Mouse (Mus musculus): ENCODE data around the gene Mesp1.
A peak's percentile ranks its signal among the peaks of the same experiment; 100 is the strongest.
"Not testable (repeated sequence)": the region's sequence is repeated elsewhere in the genome, so short reads cannot be mapped to it uniquely, and the experiment has no call there.

Mesp1 gene

DNA sequence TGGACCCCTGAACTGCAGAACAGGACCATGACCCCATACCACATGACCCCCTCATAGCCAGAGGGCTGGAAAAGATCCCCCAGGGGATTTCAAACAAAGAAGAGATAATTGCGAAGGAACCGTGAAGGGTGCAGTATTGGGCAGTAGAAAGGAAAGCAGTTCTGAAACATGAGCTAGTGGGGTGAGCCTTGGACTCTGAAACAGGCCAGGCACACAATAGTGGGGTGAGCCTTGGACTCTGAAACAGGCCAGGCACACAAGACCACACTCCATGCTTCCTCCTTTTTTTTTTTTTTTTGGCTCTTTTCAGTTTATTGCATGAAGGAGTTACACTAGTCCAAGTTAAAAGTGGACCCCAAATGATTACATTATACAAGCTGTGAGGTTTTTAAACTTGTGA, 3.8 kb downstream of the Mesp1 start:
- DNase-seq (ENCODE audit: low spot score) = not testable (repeated sequence)

DNA sequence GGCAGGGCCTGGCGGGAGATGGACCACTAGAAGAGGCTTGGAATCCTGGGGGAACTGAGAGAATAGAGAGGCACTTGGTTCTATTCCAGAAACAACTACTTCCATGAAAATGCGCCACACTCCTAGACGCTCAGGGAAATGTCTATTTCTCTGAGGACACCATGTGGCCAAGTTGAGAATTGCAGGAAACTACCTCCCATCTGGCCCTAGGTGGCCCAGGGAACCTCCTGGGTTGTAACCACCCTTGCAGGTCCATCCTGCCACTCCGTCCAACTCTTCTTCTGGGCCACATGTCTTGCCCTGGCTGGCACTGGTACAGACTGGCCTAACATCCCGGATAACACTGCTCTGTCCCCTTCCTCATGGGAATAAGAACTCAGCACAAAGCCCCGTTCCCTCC, 7.3 kb downstream of the Mesp1 start:
- DNase-seq (ENCODE audit: low spot score) = peak; percentile 40

DNA sequence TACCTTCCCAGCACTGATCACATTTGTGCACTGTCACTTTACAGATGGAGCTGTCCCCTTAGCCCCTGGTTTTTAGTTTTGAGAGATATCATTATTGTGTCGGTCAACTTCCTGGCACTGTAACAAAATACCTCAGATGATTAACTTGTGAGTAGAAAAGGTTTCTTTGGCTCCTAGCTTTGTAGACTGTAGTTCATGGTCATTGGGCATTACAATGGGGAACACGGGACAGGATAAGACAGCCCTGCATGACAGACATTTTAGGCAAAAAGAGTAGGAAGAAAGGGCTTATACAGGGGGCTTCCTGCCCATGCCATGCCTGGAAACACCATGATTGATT, 11.1 kb downstream of the Mesp1 start:
- no peak for DNase-seq (ENCODE audit: low spot score)

DNA sequence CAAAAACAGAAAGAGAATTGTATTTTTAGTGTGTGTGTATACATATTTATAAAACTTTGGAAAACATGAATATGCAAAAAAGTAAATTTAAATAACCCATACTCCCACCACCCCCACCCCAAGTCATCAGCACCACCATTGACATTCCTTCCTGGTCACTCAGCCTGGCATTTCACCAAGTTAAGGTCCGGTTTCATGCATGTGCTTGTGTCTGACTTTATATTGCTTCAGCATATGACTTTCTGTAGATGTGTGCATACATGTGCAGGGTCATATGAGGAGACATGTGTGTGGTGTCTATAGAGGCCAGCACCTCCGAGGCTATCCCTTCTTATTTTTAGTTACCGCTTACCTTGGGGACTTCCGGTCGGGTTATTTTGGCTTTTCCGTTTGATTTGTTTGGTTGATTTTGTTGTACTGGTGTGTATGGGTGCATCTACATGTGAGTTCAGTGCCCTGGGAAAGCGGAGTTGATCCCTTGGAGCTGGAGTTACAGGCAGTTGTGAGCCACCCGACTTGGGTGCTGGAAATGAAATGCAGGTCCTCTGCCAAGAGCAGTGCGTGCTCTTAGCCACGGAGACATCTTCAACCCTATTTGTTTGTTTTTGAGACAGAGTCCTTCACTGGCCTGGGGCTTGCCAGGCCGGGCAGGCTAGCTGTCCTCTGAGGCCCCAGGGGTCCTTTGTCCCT, 11.6 kb downstream of the Mesp1 start:
- no peak for DNase-seq (ENCODE audit: low spot score)

DNA sequence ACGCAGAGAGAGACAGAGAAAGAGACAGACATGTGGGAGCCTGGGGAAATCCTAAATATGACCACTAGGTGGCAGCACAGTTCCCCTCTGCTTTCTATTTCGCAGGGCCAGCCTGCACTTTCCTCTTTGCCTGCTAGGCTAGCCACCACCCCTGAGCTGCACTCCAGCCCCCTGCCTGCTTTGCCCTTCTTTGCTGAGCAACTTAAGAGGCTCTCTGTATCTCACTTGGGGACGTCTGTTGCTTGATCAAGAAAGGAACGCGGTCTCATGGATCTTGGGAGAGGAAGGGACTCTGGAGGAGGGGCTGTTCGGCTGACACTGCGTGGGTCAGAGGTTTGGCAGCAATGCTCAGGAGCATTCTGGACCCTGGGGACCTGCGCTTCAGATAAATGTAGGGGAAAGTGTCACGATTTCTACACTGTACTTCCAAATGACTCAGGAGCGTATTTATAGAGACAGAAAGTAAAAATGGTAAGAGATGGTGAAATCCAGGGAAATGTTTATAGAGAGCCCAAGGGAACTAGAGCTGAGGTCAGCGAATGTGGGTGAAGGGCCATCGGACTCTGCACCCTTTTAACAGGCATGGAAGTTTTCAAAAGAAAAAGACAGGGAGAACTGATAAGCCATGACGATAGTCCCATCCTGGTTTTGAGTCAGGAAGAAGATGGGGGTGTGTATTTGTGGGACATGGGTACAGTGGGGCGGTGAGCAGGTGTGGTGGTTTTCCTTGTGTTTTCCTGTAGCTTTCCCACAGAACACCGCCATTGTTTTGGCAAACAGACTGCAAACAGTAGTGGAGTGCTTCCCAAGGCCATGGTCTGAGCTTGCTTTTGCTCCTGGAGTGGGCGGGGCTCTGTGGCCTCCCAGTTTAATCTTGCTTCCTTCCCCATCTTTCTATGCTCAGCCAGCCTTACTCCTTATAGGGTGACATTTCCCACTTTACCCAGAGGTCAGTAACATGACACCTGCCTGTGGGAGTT, 12.7 kb downstream of the Mesp1 start:
- DNase-seq (ENCODE audit: low spot score) = peak; percentile 69

DNA sequence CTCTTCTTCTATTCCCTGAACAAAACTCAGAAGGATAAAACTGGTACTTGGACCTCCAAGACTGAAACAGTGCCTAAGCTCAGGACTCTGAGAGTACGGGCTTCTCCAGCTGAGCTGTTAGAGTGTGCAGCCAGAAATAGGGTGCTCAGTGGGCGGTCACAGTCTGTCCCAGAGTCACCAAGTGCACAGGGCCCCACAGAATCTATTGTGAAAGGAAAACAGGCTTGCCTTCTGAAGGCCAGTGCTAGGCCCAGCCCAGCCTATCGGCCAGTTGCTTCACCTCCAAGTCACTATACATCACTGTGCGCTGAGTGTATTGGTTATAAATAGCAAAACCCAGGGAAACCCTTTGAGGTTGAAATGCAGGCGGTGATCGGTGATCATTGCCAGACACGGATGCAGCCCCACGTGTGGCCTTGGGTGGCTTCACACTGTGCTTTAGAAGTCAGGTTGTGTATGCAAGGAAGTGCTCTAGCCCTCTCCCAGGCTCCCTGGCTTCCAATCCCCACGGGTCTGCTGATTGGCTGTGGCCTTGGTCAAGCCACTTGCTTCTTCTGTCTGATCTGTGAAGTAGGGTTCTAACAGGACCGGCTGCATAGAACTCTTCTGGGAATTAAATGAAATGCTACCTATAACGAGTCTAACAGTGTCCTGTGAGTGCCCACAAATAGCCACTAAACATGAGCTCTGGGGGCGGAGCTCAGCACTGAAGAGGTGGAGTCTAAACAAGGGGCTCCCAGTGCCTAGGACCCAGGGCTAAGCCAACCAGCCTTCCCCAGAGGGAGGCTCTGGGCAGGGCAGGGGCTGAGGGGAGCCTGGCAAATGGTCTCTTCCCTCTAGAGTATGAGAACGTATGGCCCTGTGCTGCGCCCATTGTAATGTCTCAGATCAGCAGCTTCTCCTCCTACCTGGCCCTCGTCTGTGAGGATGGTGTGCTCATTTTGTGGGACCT, 21.8 kb downstream of the Mesp1 start:
- no peak for DNase-seq (ENCODE audit: low spot score)

DNA sequence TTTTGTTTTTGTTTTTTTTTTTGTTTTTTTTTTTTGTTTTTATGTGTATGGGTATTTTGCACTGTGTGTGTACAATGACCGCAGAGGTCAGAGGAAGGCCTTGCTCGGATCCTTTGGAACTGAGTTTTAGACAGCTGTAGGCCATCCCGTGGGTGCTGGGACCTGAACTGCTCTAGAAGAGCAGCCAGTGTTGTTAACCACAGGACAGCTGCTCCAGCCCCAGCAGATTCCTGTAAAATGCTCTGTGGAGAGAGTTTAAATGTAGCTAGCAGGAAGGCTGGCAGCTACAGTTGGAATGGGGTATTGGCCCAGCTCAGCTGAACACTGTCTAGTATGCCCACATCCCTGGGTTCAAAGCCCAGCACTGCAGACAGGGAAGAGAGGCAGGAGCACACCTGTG, 23.9 kb downstream of the Mesp1 start:
- DNase-seq (ENCODE audit: low spot score) = no peak

DNA sequence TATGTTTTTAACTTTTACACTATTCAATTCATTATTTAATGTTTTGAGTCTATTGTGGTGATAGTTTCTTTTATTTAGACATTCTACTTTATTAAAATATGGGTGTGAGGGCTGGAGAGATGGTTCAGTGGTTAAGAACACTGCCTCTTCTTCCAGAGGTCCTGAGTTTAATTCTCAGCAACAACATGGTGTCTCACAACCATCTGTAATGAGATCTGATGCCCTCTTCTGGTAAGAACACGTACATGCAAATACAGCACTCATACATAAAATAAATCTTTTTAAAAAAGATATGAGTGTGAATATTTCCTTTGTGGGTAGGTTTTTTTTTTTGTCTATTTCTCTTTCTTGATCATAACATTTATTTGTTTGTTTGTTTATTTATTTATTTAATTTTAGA, 27.6 kb downstream of the Mesp1 start:
- no peak for DNase-seq (ENCODE audit: low spot score)

DNA sequence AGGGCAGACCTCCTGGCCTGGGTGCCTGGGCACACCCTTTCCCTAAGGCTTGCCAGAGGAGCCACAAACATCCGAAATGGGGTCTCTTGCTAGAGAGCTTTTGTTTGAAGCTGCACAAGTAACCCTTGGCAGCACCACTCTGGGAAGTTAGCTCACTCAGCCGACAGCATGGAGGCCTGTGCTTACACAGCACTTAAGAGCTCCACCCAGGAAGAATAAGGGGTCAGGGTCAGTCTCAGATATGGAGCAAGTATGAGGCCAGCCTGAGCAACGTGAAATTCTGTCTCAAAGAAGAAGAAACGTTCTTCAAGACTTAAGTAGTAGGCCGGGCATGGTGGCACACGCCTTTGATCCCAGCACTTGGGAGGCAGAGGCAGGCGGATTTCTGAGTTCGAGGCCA, 31.5 kb downstream of the Mesp1 start:
- no peak for DNase-seq (ENCODE audit: low spot score)

DNA sequence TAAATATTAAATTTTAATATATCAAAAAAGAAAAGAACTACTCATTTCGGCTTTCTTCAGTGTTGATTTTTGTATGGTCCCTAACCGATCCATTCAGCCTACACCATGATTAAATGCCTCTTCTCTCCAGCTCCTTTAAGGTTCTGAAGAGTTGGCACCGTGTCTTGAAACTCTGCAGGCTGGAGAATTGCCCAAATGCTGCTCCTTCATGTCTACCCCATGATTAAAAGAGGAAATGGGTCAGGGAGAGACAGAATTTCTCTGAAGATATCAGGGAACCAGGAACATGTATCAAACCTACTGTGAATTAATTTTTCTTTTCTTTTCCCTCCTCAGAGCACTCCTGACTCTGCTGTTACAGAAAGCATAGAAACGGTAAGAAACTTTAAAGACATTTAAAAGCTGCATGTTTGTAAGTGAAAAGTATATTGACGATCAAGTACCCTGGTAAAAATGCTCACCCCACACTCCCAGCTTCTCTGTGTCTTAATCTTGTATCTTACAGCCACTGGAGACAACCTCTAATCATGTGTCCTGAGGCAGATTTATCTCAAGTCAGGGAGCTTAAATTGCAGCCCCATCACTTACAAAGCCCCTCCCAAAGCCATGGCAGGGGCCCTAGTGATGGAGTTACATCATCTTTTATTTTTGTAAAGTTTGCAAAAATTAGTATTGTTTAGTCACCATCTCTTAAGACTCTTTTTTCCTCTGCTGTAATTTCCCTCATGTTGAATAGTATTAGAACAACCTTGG, 32.3 kb downstream of the Mesp1 start:
- DNase-seq (ENCODE audit: low spot score) = no peak

DNA sequence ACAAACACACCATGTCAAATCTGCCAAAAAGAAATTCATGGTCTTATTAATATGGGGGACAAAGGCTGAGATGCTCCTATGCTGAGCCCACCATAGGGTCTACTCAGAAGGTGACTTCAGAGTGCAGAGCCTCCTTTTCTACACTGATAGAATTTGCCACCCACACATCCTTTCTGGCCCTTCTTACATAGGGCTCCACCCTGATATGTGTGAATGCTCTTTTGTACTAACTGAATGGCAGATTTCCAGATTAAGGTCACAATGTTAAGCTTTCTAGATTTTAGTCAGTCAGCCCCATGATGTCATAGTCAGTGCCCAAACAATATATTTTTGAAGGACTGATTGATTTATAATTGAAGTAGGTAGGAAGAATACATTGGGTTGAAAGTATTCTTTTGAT, 33.8 kb downstream of the Mesp1 start:
- DNase-seq (ENCODE audit: low spot score) = no peak

DNA sequence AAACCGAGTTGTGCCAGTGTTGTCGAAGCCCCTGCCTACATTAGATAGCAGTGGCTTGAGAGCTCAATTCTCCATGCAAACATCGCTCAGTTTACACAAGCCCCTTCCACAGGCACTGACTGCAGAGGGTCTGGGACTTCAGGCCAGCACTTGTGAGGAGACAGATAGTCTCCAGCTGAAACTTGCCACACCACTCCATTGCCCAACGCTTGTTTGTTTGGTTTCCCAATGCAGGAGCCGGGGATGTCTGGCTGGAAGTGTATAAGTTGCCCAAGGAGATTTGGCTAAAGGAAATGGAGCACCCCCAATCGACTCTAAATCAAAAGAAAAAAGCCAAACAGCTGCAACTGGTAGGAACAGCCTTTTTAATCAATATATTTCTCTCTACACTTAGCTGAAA, 35.4 kb downstream of the Mesp1 start:
- DNase-seq (ENCODE audit: low spot score) = no peak

DNA sequence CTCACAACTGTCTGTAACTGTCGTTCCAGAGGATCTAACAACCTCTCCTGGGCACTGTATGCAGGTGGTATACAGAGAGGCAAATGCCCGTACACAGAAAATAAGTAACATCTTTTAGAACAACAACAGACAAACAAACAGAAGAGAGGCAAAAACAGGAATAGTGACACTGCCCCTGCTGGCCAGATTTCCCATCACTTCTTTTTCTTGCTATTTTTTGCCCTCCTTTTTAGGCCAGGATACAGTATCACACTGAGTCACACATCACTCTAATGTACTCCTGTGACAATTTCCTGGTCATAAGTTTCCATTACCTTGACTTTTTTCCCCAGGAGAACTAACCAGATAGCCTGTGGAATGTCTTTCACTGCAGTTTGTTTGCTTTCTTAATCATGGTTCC, 37.3 kb downstream of the Mesp1 start:
- DNase-seq (ENCODE audit: low spot score) = no peak

DNA sequence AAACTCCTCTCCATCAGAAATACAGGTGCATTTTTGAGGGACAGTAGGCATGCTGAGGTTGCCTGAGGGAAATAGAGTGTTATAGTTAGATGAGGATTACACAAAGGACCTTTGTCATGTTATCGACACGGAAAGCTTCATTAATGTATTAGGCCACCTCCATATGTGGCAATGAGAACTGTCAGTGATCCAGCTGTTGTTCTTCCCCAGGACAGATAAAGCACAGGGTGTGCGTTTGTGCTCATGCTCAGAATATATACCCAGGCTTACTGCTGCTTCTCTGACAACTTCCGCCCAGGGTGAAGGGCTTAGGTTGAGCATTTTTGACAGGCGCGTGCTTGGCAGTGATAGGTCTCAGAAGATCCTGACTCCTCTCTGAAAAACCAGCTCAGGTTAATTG, 44.1 kb downstream of the Mesp1 start:
- DNase-seq (ENCODE audit: low spot score) = no peak

DNA sequence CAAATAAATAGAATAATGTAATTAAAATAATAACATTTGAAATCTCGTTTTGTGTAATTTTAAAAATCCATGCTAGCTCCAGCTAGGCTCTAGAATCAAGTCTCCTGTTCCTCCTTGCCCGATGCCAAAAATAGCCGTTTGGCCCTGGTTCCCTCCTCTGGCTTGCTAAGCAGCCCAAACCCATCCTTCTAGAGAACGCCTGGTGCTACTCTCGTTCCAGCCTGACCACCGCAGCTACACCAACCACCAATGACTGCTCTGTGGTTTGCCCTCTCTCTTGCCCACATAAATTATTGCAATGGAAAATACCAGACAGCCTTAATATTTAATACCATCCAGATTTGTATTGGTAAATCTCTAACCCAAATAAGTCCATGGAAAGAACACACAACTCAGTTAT, 45.9 kb downstream of the Mesp1 start:
- no peak for DNase-seq (ENCODE audit: low spot score)

DNA sequence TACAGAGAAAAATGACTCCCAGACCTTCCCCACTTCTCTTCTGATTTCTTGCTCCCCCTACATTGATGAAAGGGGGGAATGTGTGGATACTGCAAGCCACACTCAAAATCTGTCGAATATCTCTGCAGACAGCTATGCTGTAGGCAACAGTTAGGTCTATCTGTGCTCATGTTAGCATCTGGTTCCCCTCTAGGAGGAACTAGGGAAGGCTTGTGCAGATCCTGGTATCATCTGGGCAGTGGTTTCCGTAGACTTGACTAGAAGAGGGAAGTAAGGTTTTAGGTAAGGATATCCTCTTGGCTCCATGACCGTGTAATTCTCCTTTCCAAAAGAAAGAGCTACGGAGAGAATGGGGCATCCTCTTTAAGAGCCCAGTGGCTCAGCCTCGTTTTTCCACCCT, 49.0 kb downstream of the Mesp1 start:
- DNase-seq (ENCODE audit: low spot score) = no peak

DNA sequence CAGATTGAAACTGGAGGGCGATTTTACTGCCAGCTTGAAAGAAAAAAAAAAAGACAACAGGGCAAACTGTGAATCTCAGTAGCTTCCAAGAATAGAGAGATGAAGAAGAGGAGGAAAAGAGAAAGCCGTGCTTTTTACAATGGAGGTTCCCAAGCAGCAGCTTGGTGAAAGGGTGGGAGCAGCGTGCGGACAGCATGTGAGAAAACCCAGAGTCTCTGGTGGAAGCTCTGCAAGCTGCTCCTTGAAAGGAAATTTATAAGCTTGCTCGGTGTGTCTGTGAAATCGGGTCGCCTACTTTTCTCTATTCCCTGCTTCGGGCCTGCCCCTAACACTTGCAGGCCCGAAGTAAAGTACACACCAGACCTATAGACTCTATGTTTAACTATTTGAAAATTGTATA, 49.5 kb downstream of the Mesp1 start:
- no peak for DNase-seq (ENCODE audit: low spot score)

DNA sequence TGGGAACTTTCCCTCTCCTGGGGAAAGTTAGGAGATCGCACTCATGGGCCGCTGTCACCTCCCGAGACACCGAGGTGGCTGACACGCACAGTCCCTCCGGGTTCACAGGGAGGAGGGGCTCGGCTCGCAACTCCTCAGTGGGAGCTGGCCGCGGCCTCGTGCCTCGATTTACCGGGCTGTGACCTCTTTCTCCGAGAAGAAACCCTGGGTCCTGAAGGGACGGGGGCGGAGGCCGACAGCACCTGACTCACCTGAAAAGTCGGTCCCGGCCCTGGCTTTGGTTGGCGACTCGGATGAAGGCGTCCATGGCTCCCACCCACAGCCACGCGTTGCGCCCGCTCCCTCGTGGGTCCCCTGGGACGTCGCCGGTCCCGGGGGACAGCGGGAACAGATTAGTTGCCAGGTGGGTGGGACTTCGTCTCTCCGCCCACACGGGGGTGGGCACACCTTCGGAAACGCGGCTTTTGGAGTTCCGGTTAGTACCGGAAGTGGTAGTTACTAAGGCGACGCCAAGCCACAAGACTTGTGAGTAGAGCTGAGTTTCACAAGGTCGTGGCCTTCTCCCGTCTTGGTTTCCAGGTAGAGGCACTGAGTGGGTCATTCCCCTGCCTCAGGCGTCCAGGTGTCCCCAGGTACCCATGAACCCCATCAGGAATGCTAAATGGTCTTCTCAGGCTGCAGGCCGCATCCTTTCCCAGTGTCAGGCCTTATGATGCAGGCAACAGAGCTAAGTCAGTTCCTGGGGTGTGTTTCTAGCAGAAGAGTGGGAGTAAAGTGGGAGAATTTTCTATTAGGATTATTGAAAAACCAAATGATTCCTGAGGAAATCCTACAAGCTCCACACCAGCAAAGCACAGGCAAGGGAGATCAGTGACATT, 50.7 kb downstream of the Mesp1 start, which contains the start of the genes Pex11a and Wdr93:
Gene Pex11a, minus strand, starts transcription at position 473 of the 878 bp plus-strand sequence.
Gene Wdr93, plus strand, starts transcription at position 505 of the 878 bp plus-strand sequence.
- peak; percentile 88 for DNase-seq (ENCODE audit: low spot score)

DNA sequence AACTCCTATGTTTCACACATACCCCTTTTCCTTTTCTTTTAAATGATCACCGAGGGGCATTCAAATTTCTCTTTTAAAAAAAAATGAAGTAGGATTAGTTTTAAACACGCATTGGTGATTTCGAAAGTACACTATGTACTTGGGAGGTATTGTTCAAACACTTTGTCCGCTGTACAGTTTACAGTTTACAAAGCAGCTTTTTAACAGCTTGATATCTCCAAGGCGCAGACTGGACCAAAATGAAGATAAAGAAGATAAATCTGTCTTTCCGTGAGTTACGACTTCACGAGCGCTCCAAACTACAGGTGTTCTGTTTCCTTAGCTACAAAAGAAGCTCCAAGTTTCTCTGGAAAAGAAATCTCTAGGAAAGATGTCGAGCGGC, 51.3 kb downstream of the Mesp1 start:
- DNase-seq (ENCODE audit: low spot score) = no peak

Data from testis, postnatal 14 days (tissue).